Mouse (Mus musculus) midbrain, embryonic 10.5 days (tissue): ENCODE measurements around the gene Hist1h3e. TPM values are rescaled to one million over a fixed set of nuclear protein-coding genes. Genes with fewer than 3 reads are reported as not detected.
"Not testable (repeated sequence)": the region's sequence is repeated elsewhere in the genome, so short reads cannot be mapped to it uniquely, and the experiment has no call there.

Experiments
- DNase-seq: peaks from one replicate; pipeline ENCODE4 v3.0.0-alpha.2; 2017; ENCODE audit warnings: low spot score
- H3K27ac ChIP-seq: fragments of 300-500 bp; sonication (generic); replicated peaks from 2 replicates; pipeline ENCODE4 v1.5.1; 2016; ENCODE audit warnings: mild to moderate bottlenecking
- H3K27me3 ChIP-seq: fragments of 300-500 bp; sonication (generic); 2 replicates; pipeline ENCODE4 v1.6.1; 2016; ENCODE audit warnings: low read depth, mild to moderate bottlenecking; ENCODE audit not compliant: poor library complexity, severe bottlenecking
- H3K36me3 ChIP-seq: fragments of 300-500 bp; sonication (generic); 2 replicates; pipeline ENCODE4 v1.6.1; 2016; ENCODE audit warnings: mild to moderate bottlenecking, moderate library complexity
- H3K4me1 ChIP-seq: fragments of 300-500 bp; sonication (generic); 2 replicates; pipeline ENCODE4 v1.6.1; 2016
- H3K4me3 ChIP-seq: fragments of 300-500 bp; sonication (generic); 2 replicates; pipeline ENCODE4 v1.5.1; 2016; ENCODE audit warnings: mild to moderate bottlenecking, moderate library complexity
- H3K9me3 ChIP-seq: fragments of 300-500 bp; sonication (generic); replicated peaks from 2 replicates; pipeline ENCODE4 v1.6.1; 2016; ENCODE audit warnings: mild to moderate bottlenecking
- whole genome bisulfite sequencing: fragments of 180-500 bp; shearing (Covaris S2); methylation state at CpG from one replicate; pipeline ENCODE4 v1.1.7; 2016; 5-methylcytosine and 5-hydroxymethylcytosine counted together
- polyA plus RNA-seq: library from polyadenylated mRNA; unstranded; fragments of >200 nt; fragmentation: Nextera tagmentation; extraction: Ambion mirVana; gene quantifications from 2 replicates; pipeline ENCODE4 v1.2.1, GENCODE M21; 2016

Gene Hist1h3e
- polyA plus RNA-seq, 1 experiment from 2014 or later = 7.2 TPM

DNA sequence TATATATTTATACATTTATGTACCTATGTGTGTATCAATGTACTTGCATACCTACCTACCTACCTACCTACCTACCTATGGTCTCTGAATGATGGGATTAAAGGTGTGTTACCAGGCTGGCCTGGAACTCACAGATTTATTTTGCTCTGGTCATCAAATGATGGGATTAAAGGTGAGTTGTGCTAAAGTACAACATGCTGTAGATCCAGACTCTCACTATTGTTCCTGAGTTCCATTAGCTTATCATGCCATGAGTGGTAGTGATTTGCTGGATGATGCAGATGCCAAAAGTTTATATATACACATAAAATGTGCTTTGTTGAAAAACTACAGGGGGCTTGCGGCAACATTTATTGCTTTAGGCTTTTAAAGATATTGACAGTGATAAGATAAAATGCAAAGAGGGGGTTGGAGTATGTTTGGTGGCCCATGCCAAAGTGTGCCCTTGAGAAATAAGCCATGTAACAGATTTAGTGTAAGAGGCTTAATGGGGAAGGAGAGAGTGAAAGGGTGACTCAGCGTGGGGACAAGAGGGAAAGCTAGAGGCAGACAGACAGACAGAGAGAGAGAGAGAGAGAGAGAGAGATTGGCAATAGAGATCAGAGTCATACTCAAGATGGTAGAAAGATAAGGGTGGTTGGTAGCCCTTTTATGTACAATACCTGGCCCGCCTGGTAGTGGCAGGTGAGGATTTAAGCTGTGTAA is 25.0 kb downstream of the Hist1h3e start:
- peak overlapping the region; percentile 97 for H3K27ac ChIP-seq
- no peaks in the 10 kb centered on the region for H3K9me3 ChIP-seq
- H3K4me1 ChIP-seq = peaks cover 47% of the 10 kb centered on the region
- no peak for DNase-seq
- peak overlapping the region; percentile 65 for H3K4me3 ChIP-seq
- H3K36me3 ChIP-seq = no peaks in the 10 kb centered on the region
- no peaks in the 10 kb centered on the region for H3K27me3 ChIP-seq
- WGBS = 82% methylated on average over 3 of the region's 3 CpGs

DNA sequence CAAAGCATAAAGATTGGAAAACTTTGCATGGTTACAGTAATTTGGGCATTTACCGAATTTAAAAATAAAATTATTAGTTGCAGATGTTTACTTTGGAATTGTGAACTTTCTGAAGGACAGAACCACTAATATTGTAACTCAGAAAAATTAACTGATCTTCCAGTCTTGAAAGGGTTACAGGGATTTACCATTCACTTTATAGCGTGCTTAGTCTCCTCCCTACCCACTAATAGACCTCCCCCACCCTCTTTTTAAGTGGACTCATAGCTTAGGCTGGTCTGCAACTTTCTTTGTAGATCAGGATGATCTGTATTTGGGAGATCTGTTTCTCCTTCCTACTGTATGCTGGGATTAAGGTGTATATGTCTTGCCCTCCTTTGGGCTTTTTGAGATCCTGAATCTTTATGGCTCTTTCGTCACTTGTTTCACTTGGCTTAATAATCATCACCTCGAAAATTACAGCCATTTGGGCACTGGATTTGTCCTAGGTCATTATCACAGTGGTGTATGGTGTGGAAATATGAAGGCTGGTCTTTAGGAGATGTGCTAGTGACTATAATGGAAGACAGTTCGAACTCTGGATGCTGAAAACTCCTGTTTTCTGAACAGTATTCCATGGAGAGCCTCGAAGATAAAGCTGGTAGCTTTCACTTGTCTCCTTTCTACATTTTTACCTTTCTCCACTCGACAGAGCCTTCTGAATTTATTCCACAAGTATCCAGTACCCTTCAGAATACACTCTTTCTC is 25.9 kb downstream of the Hist1h3e start:
- H3K36me3 ChIP-seq = no peaks in the 10 kb centered on the region
- peak overlapping the region; percentile 65 for H3K4me3 ChIP-seq
- H3K4me1 ChIP-seq = peaks cover 44% of the 10 kb centered on the region
- 23% methylated on average over 7 of the region's 7 CpGs for WGBS
- peak overlapping the region; percentile 97 for H3K27ac ChIP-seq
- H3K9me3 ChIP-seq = no peaks in the 10 kb centered on the region
- no peak for DNase-seq
- H3K27me3 ChIP-seq = no peaks in the 10 kb centered on the region

DNA sequence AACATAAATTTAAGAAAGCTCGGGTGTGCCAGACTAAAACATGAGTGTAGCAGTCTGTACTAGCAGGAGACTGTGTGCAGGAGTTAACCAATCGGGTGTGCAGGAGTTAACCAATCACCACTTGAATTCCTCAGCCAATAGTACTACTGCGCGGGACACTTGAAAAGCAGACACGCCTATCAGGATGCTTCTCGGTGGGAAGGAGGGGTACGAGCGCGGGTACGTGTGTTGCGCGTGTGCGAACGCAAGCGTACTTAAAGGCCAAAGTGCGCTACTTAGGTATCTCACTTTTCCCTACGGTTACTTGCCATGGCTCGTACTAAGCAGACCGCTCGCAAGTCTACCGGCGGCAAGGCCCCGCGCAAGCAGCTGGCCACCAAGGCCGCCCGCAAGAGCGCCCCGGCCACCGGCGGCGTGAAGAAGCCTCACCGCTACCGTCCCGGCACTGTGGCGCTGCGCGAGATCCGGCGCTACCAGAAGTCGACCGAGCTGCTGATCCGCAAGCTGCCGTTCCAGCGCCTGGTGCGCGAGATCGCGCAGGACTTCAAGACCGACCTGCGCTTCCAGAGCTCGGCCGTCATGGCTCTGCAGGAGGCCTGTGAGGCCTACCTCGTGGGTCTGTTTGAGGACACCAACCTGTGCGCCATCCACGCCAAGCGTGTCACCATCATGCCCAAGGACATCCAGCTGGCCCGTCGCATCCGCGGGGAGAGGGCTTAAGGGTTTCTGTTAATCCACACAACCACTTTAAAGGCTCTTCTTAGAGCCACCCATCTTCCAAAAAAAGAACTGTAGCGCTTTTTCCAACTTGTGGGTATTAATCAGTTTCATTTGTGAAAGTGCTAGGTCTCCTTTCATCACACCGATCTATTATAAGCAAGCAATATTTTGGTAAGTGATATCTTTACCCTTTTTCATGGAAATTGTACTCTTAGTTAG is 26.8 kb downstream of the Hist1h3e start, which contains the start of gene Hist1h3g:
Hist1h3g (plus strand) TSS at position 286 of the 939 bp plus-strand sequence.
- H3K27me3 ChIP-seq = not testable (repeated sequence)

DNA sequence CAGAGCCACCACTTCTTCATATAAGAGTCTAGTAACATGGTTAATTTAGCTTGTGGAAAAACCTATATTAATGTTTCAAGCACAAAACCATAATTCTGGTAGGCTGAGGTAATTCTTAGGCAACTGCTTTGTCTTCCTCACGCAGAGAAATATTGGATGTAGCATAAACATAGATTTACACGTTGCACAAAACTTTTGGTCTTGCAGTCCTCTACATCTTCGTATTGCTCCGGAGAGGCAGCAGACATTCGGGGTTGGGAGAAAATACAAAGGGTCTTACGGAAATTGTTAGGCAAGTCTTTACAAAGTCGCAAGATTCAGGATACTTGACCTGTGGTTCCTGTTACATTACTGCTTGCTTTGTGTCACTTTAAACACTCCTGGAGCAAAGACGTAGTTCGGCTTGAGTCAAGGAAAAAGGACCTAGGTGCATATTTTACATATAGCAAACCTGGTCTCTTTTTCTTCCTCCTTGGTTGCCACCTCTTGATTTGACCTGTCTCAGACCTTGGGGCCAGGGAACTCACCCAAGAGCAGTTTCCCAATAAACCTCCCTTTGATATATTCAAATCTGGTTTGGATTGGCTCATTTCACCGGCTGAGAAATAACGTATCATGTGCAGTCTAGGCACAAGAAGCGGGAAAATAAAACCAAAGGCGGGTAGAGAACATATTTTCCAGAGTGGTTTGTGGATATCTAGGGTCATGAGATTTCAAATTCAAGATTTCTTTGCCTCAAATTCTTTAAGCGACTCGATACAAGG is 27.6 kb downstream of the Hist1h3e start:
- WGBS = 2% methylated on average over 15 of the region's 15 CpGs
- Histone ChIP-seq H3K27me3 (no peaks in the 10 kb centered on the region), H3K9me3 (no peaks in the 10 kb centered on the region), H3K4me3 (peak overlapping the region; percentile 65), H3K36me3 (no peaks in the 10 kb centered on the region), H3K27ac (peak overlapping the region; percentile 97), H3K4me1 (peaks cover 47% of the 10 kb centered on the region)
- no peak for DNase-seq

More for the DNA sequence above, 26.8 kb downstream of the Hist1h3e start, which contains the start of gene Hist1h3g:
- Histone ChIP-seq H3K4me3 (peak within 1 kb of the TSS; percentile 65), H3K4me1 (peaks cover 44% of the 10 kb centered on the region), H3K27ac (peak within 1 kb of the TSS; percentile 97)
- not testable (repeated sequence) for H3K36me3 ChIP-seq, H3K9me3 ChIP-seq
- peak; percentile 92 for DNase-seq
- WGBS = under 1% methylated on average over 53 of the region's 62 CpGs

- WGBS = under 1% methylated on average over 31 of the region's 53 CpGs
- H3K4me1 ChIP-seq = peaks cover 54% of the 10 kb centered on the region
- not testable (repeated sequence) for H3K27me3 ChIP-seq, H3K36me3 ChIP-seq, H3K9me3 ChIP-seq
- DNase-seq = peak; percentile 84
- peak within 1 kb of the TSS; percentile 65 for H3K4me3 ChIP-seq
- H3K27ac ChIP-seq = peak within 1 kb of the TSS; percentile 97
These were observed 28.4 kb downstream of the Hist1h3e start, which contains the start of gene Hist1h2af for GRCm38 (mm10) chr13:23533560-23534367. Gene Hist1h2af (plus strand): TSS chr13:23533906.

GRCm38 (mm10) chr13:23532262-23533075 is 29.7 kb downstream of the Hist1h3e start:
- Histone ChIP-seq H3K9me3 (no peaks in the 10 kb centered on the region), H3K4me3 (peak overlapping the region; percentile 65), H3K36me3 (no peaks in the 10 kb centered on the region), H3K4me1 (peaks cover 50% of the 10 kb centered on the region), H3K27ac (peak overlapping the region; percentile 97), H3K27me3 (no peaks in the 10 kb centered on the region)
- 28% methylated on average over 9 of the region's 9 CpGs for WGBS
- no peak for DNase-seq

DNA sequence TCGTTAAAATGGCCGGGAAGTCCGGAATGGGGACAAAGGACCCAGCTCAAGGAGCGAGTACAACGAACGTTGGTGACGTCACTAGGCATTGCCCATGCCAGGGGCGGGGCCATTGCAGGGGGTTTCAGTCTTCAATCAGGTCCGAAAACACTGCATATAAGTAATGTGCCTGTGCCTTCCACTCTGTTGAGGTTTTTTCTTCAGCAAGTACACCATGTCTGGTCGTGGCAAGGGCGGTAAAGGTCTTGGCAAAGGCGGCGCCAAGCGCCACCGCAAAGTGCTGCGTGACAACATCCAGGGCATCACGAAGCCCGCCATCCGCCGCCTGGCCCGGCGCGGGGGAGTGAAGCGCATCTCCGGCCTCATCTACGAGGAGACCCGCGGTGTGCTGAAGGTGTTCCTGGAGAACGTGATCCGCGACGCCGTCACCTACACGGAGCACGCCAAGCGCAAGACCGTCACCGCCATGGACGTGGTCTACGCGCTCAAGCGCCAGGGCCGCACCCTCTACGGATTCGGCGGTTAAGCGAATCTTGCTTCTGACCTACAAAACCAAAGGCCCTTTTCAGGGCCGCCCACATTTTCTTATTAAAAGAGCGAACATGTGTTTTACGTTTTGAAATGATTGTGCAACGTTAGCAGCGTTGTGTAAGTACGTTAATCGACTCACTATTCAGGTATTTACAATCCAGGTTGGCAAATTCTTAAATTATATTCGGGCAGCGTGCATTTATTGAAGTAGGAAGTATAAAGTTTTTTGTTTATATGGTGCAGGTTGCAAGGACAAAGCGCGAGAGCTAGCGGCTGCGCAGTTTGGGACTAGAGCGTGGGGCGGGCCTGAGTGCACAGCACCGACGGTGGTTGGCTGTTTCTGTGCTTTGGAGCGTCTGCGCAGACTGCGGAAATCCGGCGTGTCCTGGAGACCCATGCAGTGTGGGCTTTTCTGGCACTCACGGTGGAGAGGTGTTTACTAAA is 31.0 kb downstream of the Hist1h3e start, which contains the start of gene Hist1h4h:
Hist1h4h (plus strand) TSS at position 150 of the 975 bp plus-strand sequence.
- peak; percentile 96 for DNase-seq
- Histone ChIP-seq H3K9me3 (no peaks in the 10 kb centered on the region), H3K4me3 (peak within 1 kb of the TSS; percentile 65), H3K4me1 (peaks cover 45% of the 10 kb centered on the region), H3K27me3 (no peaks in the 10 kb centered on the region), H3K27ac (peak within 1 kb of the TSS; percentile 97), H3K36me3 (no peaks in the 10 kb centered on the region)
- under 1% methylated on average over 64 of the region's 70 CpGs for WGBS

- WGBS = under 1% methylated on average over 20 of the region's 20 CpGs
- H3K9me3 ChIP-seq = no peaks in the 10 kb centered on the region
- peak overlapping the region; percentile 65 for H3K4me3 ChIP-seq
- no peaks in the 10 kb centered on the region for H3K36me3 ChIP-seq
- DNase-seq = no peak
- H3K4me1 ChIP-seq = peaks cover 49% of the 10 kb centered on the region
- H3K27ac ChIP-seq = peak overlapping the region; percentile 97
- no peaks in the 10 kb centered on the region for H3K27me3 ChIP-seq
These were observed 31.8 kb downstream of the Hist1h3e start for GRCm38 (mm10) chr13:23530181-23530900.

- H3K4me3 ChIP-seq = peak overlapping the region; percentile 65
- peaks cover 50% of the 10 kb centered on the region for H3K4me1 ChIP-seq
- H3K27ac ChIP-seq = peak overlapping the region; percentile 97
- WGBS = 35% methylated on average over 2 of the region's 2 CpGs
- no peaks in the 10 kb centered on the region for H3K27me3 ChIP-seq
- DNase-seq = no peak
- no peaks in the 10 kb centered on the region for H3K9me3 ChIP-seq
- no peaks in the 10 kb centered on the region for H3K36me3 ChIP-seq
These were observed 32.5 kb downstream of the Hist1h3e start for GRCm38 (mm10) chr13:23529480-23530165.
